Mouse (Mus musculus) hindbrain, postnatal 0 days (tissue): Measurements from ENCODE around the gene Top1. TPM values are rescaled to one million over a fixed set of nuclear protein-coding genes. Genes with fewer than 3 reads are reported as not detected.

Experiments
- ATAC-seq: fragments of 200-750 bp; cut with Nextera tagmentation; 2 replicates; pipeline ENCODE4 v1.8.0; 2017; ENCODE audit warnings: mild to moderate bottlenecking, moderate TSS enrichment, moderate library complexity
- DNase-seq: peaks from one replicate; pipeline ENCODE4 v3.0.0-alpha.2; 2015; ENCODE audit warnings: low spot score
- H3K27ac ChIP-seq: fragments of 300-500 bp; sonication (generic); 2 replicates; pipeline ENCODE4 v1.5.1; 2014; ENCODE audit warnings: mild to moderate bottlenecking
- H3K27me3 ChIP-seq: fragments of 300-500 bp; sonication (generic); 2 replicates; pipeline ENCODE4 v1.6.1; 2014; ENCODE audit warnings: low read length, mixed read lengths; ENCODE audit not compliant: insufficient read depth
- H3K36me3 ChIP-seq: fragments of 300-500 bp; sonication (generic); 2 replicates; pipeline ENCODE4 v1.6.1; 2014; ENCODE audit warnings: low read length, mixed read lengths; ENCODE audit not compliant: insufficient read depth
- H3K4me1 ChIP-seq: fragments of 300-500 bp; sonication (generic); 2 replicates; pipeline ENCODE4 v1.6.1; 2014; ENCODE audit warnings: antibody characterized with exemption, low read length, mixed read lengths; ENCODE audit not compliant: insufficient read depth
- H3K4me2 ChIP-seq: fragments of 300-500 bp; sonication (generic); 2 replicates; pipeline ENCODE4 v1.6.1; 2014; ENCODE audit warnings: low read depth, mild to moderate bottlenecking, low read length, moderate library complexity, mixed read lengths
- H3K4me3 ChIP-seq: fragments of 300-500 bp; sonication (generic); 2 replicates; pipeline ENCODE4 v1.5.1; 2014; ENCODE audit warnings: low read length
- H3K9ac ChIP-seq: fragments of 300-500 bp; sonication (generic); replicated peaks from 2 replicates; pipeline ENCODE4 v1.6.1; 2014; ENCODE audit warnings: mild to moderate bottlenecking, low read length, moderate library complexity, mixed read lengths
- H3K9me3 ChIP-seq: fragments of 300-500 bp; sonication (generic); 2 replicates; pipeline ENCODE4 v1.6.1; 2016; ENCODE audit warnings: low read length, mixed read lengths
- CTCF ChIP-seq: IDR thresholded peaks from 2 replicates; pipeline ENCODE4 v1.5.1; 2016; ENCODE audit warnings: antibody characterized with exemption, control low read depth, low read depth
- WGBS: fragments of 180-500 bp; shearing (Covaris S2); extraction: QIAGEN DNeasy Blood & Tissue Kit; methylation state at CpG from one replicate; pipeline ENCODE4 v1.1.7; 2014; 5-methylcytosine and 5-hydroxymethylcytosine counted together
- polyA plus RNA-seq: library from polyadenylated mRNA; unstranded; fragments of >200 nt; fragmentation: Nextera tagmentation; extraction: Ambion mirVana; gene quantifications from 2 replicates; pipeline ENCODE4 v1.2.1, GENCODE M21; 2015
- total RNA-seq: library from RNA; depleted of rRNA; stranded (reverse); fragments of >200 nt; gene quantifications from 2 replicates; pipeline ENCODE4 v1.2.3, GENCODE M21; 2014

The Top1 gene
- total and polyA plus RNA-seq, 2 experiments from 2014 or later, result 28.8 to 44.9 TPM

DNA sequence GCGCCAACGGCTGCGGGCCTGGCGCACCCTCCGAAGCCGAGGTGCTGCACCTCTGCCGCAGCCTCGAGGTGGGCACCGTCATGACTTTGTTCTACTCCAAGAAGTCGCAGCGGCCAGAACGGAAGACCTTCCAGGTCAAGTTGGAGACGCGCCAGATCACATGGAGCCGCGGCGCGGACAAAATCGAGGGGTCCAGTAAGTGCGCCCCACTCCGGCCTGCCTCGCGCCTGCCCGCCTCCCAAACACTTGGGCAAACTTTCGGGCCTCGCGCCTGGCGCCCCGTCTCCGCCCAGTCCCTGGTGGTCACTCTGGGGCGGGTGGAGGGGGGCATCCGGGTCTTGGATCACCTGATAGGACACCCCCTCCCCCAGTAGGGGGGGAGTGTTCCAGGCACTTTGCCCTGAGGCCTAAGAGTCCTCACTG lies 86.2 kb downstream of the Top1 start:
- Histone ChIP-seq H3K9ac (peak overlapping the region; percentile 88), H3K9me3 (no peaks in the 10 kb centered on the region), H3K36me3 (no peaks in the 10 kb centered on the region), H3K4me1 (peaks cover 38% of the 10 kb centered on the region), H3K4me2 (peak overlapping the region; percentile 85), H3K4me3 (peak overlapping the region; percentile 62), H3K27ac (peak overlapping the region; percentile 92), H3K27me3 (no peaks in the 10 kb centered on the region)
- TF ChIP-seq CTCF, result peak; percentile 48
- WGBS, result under 1% methylated on average over 32 of the region's 32 CpGs
- ATAC-seq, result peak; percentile 44
- peak; percentile 81 for DNase-seq

DNA sequence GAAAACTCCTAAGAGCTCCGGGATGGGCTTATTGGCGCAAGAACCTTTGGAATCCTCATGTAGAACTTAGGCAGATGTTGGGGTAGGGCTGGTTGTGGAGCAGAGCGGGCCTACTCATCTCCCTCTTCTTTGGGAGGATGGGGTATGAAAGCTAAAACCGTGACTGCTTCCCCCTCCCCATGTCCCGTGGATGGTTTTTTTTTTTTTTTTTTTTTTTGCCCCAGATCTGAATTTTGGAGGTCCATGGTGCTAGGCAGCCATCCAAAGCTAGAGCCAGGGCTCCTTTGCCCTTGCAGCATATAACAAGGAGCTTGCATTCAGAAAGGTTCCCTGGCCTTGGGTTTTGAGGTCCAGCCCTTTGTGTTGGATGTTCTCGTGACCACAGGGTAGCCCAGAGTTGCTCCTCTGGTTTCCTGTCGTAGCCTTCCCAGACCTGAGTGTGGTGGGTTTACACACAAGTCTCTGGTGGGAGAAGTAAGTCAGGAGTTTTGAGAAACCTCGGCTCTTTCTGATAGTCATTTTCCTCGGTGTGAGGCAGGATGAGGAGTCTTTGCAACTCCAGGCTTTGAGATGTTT lies 86.8 kb downstream of the Top1 start:
- no peak for ATAC-seq
- Histone ChIP-seq H3K27ac (peak overlapping the region; percentile 92), H3K4me1 (peaks cover 38% of the 10 kb centered on the region), H3K4me2 (peak overlapping the region; percentile 85), H3K9me3 (no peaks in the 10 kb centered on the region), H3K4me3 (peak overlapping the region; percentile 62), H3K9ac (peak overlapping the region; percentile 88), H3K36me3 (no peaks in the 10 kb centered on the region), H3K27me3 (no peaks in the 10 kb centered on the region)
- WGBS, result 21% methylated on average over 9 of the region's 9 CpGs
- DNase-seq, result no peak
- no peak for TF ChIP-seq CTCF

DNA sequence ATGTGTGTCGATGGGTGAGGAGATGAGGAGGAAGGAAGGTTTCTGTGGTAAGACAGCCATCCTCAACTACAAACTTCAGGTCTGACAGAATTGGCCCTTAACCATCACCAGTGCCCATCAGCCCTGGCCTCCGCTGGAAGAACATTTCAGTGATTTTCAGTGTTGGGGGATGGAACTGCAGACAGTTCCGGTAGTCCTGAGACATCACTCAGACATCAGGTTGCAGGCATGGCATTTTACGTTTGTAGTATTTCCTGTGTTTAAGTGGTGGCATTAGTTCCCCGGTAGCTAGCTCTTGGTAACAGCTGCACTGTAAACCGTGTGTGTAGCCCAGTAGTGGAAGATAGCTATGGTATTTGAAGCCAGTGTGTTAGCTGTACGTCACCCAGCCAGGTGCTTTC lies 87.4 kb downstream of the Top1 start:
- TF ChIP-seq CTCF, result no peak
- peak overlapping the region; percentile 62 for H3K4me3 ChIP-seq
- H3K4me2 ChIP-seq, result peak overlapping the region; percentile 85
- no peak for ATAC-seq
- no peaks in the 10 kb centered on the region for H3K9me3 ChIP-seq
- peaks cover 41% of the 10 kb centered on the region for H3K4me1 ChIP-seq
- H3K9ac ChIP-seq, result peak overlapping the region; percentile 88
- no peaks in the 10 kb centered on the region for H3K27me3 ChIP-seq
- no peaks in the 10 kb centered on the region; the same call in 1 of the 2 replicates for H3K36me3 ChIP-seq
- 50% methylated on average over 7 of the region's 7 CpGs for WGBS
- no peak for DNase-seq
- H3K27ac ChIP-seq, result no peak overlapping the region

DNA sequence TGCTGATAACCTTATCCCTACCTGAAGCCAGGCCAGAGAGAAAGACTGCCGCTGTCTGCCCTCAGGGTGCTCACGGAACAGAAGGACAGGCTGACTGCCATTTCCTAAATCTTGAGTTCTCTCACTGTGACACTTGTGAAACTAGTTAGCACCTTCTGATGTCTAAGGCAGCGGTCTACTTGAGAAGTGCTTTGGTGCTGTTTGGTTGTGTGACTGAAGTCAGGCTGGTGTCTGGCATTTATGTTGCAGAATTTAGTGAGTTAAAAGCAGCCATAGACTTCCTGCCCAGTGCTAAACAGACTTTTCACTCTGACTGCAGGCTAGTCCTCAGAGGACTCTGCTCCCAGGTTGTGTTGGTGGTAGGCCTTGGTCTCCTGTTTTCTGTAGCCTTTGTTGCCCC lies 88.6 kb downstream of the Top1 start:
- Histone ChIP-seq H3K4me2 (peak overlapping the region; percentile 85), H3K27ac (no peak overlapping the region), H3K4me1 (peaks cover 45% of the 10 kb centered on the region), H3K9ac (no peak overlapping the region), H3K4me3 (no peak overlapping the region), H3K36me3 (peaks cover 6% of the 10 kb centered on the region; the same call in 1 of the 2 replicates), H3K9me3 (no peaks in the 10 kb centered on the region), H3K27me3 (no peaks in the 10 kb centered on the region)
- 93% methylated on average over 3 of the region's 3 CpGs for WGBS
- TF ChIP-seq CTCF, result no peak
- no peak for ATAC-seq
- DNase-seq, result no peak

DNA sequence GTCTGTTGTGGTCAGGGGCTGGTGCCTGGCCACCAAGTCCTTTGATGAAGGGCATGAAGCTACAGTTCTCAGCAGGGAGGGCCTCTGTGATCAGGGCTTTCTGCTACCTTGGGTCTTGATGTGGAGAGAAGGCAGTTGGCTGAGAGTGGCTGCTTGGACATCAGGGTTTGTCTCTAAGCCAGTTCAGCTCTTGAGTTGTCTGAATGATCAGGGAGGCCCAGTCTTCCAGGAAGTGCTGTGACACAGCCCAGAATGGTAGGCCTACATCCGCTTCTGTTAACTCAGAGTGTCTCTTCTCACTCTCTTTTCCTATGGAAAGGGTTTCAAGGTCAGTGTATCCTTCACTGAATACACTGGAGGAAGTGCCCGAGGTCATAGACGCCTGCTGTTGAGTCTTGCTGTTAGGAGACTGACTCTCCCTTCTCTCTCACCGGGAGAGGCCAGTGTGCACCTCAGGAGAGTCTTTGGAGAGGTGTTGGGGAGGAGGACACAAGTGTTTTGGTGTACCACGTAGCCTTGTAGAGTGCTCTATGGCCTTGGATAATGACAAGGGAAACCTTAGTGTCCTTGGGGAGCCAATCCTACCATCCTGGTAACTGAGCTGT lies 90.1 kb downstream of the Top1 start:
- H3K4me1 ChIP-seq, result peaks cover 49% of the 10 kb centered on the region

DNA sequence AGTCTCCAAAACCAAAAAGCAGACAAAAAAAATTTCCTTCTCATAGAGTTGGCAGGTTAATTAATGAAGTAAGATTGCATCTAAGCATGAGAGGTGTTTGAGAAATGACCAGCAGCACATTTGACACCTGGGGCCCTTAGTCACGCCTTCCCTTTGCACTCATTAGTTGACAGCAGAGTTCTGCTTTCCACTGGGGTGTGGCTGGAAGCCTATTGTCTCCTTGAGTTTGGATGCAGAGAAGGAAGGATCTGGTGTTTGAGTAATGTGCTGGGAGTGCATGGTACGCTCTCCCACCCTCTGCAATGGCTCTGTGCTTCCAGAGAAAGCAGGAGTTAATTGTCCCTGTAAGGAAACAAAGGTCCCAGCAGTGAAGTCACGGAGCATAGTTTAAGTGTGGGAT lies 90.8 kb downstream of the Top1 start:
- Histone ChIP-seq H3K4me3 (no peak overlapping the region), H3K4me1 (peaks cover 49% of the 10 kb centered on the region), H3K9ac (no peak overlapping the region), H3K4me2 (no peak overlapping the region), H3K27me3 (no peaks in the 10 kb centered on the region), H3K27ac (no peak overlapping the region), H3K9me3 (no peaks in the 10 kb centered on the region), H3K36me3 (peaks cover 6% of the 10 kb centered on the region; the same call in 1 of the 2 replicates)
- 87% methylated on average over 3 of the region's 3 CpGs for whole genome bisulfite sequencing
- no peak for ATAC-seq
- no peak for TF ChIP-seq CTCF
- no peak for DNase-seq

More for the DNA sequence above, 90.1 kb downstream of the Top1 start:
- Histone ChIP-seq H3K27ac (no peak overlapping the region), H3K9me3 (no peaks in the 10 kb centered on the region), H3K27me3 (no peaks in the 10 kb centered on the region), H3K36me3 (peaks cover 6% of the 10 kb centered on the region; the same call in 1 of the 2 replicates), H3K4me3 (no peak overlapping the region), H3K4me2 (no peak overlapping the region), H3K9ac (no peak overlapping the region)
- TF ChIP-seq CTCF, result no peak
- ATAC-seq (no peak), DNase-seq (no peak)
- 87% methylated on average over 5 of the region's 5 CpGs for WGBS

DNA sequence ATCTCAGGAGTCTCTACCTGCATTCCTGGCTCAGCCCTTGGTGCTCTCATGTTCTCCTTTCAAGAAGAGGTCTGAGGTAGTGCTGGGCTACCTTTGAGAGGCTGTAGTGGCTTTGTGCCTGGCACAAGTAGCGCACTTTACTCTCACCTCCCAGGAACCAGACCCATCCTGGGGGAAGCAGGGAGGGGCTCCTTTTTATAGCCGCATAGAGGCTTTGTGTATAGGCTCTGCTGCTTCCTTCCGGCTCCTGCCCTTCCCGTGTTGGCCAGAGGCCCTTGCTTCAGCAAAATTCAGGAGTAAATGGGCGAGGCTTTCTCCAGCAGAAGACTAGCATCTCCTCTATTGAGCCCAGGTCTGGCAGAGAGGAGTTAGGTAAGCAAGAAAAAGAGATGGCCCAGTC lies 92.7 kb downstream of the Top1 start:
- H3K36me3 ChIP-seq, result peaks cover 6% of the 10 kb centered on the region; the same call in 1 of the 2 replicates
- no peak overlapping the region for H3K4me2 ChIP-seq
- peaks cover 48% of the 10 kb centered on the region for H3K4me1 ChIP-seq
- no peak for DNase-seq
- WGBS, result 69% methylated on average over 5 of the region's 5 CpGs
- no peak for TF ChIP-seq CTCF
- H3K9ac ChIP-seq, result no peak overlapping the region
- H3K27me3 ChIP-seq, result no peaks in the 10 kb centered on the region
- no peak overlapping the region; the same call in 1 of the 2 replicates for H3K27ac ChIP-seq
- no peak for ATAC-seq
- H3K4me3 ChIP-seq, result no peak overlapping the region
- no peaks in the 10 kb centered on the region for H3K9me3 ChIP-seq
